Mouse (Mus musculus): ENCODE results near the gene Fcmr. TPM values are rescaled to one million over a fixed set of nuclear protein-coding genes. Genes with fewer than 3 reads are reported as not detected.

The Fcmr gene
- total and polyA plus RNA-seq, 2 experiments from 2014 or later = 1.9 TPM; not detected in 1

DNA sequence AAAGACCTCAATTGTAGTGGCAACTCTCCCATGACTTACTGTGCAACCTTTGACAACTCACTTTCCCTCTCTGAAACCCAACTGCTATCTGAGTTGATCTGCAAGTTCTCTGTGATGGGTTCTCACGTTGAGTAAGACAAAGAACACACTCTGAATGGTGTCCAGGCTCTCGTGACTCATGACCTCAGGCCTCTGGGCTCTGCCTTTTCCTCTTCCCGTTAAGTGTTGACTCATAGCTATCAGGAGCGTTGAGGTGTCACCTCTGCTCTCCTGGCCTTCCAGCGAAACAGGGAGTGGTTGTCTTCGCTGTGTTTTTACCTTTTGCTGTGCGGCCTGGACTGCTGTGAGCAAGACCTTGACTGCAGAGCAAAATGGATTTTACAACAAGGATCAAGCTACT is 37.0 kb downstream of the Fcmr start:
- ATAC-seq (ENCODE audit: insufficient read depth, low read depth) (no peak), DNase-seq (ENCODE audit: low spot score) (no peak)
- Histone ChIP-seq H3K9ac (replicated peaks; ENCODE audit: low read depth, low read length) (no peak overlapping the region), H3K27ac (ENCODE audit: low read depth) (no peak overlapping the region), H3K4me3 (ENCODE audit: low read depth, low read length) (no peak overlapping the region), H3K36me3 (replicated peaks; ENCODE audit: control insufficient read depth, insufficient read depth, low read length) (no peaks in the 10 kb centered on the region), H3K9me3 (replicated peaks; ENCODE audit: control insufficient read depth, low read length) (no peaks in the 10 kb centered on the region), H3K4me2 (ENCODE audit: low read depth, low read length) (no peak overlapping the region), H3K4me1 (ENCODE audit: control insufficient read depth, insufficient read depth) (no peaks in the 10 kb centered on the region), H3K27me3 (ENCODE audit: control insufficient read depth, insufficient read depth, low read length) (no peaks in the 10 kb centered on the region)
- no peak for TF ChIP-seq EP300 (IDR thresholded peaks at IDR 0.05; ENCODE audit: low read depth)
- TF ChIP-seq CTCF (IDR thresholded peaks at IDR 0.05; ENCODE audit: low read depth) = no peak
- 51% methylated on average over 7 of the region's 7 CpGs for WGBS

GRCm38 (mm10) chr1:130911401-130912010 is 46.0 kb downstream of the Fcmr start, which contains the start of gene Il20:
Il20 (minus strand) TSS chr1:130911451.
- no peaks in the 10 kb centered on the region for H3K27me3 ChIP-seq (ENCODE audit: control insufficient read depth, insufficient read depth, low read length)
- DNase-seq (ENCODE audit: low spot score) (no peak), ATAC-seq (ENCODE audit: insufficient read depth, low read depth) (no peak)
- H3K9ac ChIP-seq (replicated peaks; ENCODE audit: low read depth, low read length) = no peak within 1 kb of the TSS
- no peak within 1 kb of the TSS for H3K4me3 ChIP-seq (ENCODE audit: low read depth, low read length)
- no peaks in the 10 kb centered on the region for H3K9me3 ChIP-seq (replicated peaks; ENCODE audit: control insufficient read depth, low read length)
- TF ChIP-seq CTCF (IDR thresholded peaks at IDR 0.05; ENCODE audit: low read depth) (no peak), EP300 (IDR thresholded peaks at IDR 0.05; ENCODE audit: low read depth) (no peak)
- no peaks in the 10 kb centered on the region for H3K4me1 ChIP-seq (ENCODE audit: control insufficient read depth, insufficient read depth)
- no peaks in the 10 kb centered on the region for H3K36me3 ChIP-seq (replicated peaks; ENCODE audit: control insufficient read depth, insufficient read depth, low read length)
- H3K27ac ChIP-seq (ENCODE audit: low read depth) = no peak within 1 kb of the TSS
- 81% methylated on average over 12 of the region's 12 CpGs for WGBS
- H3K4me2 ChIP-seq (ENCODE audit: low read depth, low read length) = no peak within 1 kb of the TSS

DNA sequence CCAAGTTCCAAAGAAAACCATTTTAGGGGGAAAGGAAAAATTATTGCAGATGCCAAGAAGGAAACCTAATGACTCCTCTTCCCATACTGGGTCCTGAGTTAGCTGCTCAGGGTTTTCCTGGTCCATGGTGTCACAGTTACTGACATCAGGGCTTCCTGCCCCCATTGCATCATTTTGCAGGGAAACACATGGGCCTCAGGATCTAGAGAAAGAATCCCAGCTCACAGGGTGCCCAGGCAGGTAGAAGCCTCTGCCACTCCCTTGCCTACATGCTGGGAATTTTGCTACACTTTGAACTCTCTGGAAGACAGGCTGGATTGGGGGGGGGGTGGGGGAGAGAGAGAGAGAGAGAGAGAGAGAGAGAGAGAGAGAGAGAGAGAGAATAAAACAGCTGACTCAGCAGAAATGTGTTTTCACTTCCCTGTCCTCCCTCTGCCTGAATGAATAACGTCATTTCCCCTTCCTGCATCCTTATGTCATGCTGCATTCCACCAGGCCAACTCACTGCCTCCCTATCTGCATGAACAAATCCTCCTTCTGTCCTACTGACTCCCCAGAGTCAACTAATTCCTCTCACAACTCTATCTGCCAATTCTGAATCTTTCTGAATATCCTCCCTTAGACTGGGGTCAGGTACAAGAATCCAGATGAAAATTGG is 53.0 kb downstream of the Fcmr start:
- DNase-seq (ENCODE audit: low spot score) (peak; percentile 16), ATAC-seq (ENCODE audit: insufficient read depth, low read depth) (no peak)
- no peak overlapping the region for H3K9ac ChIP-seq (replicated peaks; ENCODE audit: low read depth, low read length)
- H3K4me2 ChIP-seq (ENCODE audit: low read depth, low read length) = no peak overlapping the region
- 23% methylated on average over 1 of the region's 1 CpGs for WGBS
- H3K9me3 ChIP-seq (replicated peaks; ENCODE audit: control insufficient read depth, low read length) = no peaks in the 10 kb centered on the region
- H3K27ac ChIP-seq (ENCODE audit: low read depth) = no peak overlapping the region
- H3K36me3 ChIP-seq (replicated peaks; ENCODE audit: control insufficient read depth, insufficient read depth, low read length) = no peaks in the 10 kb centered on the region
- H3K27me3 ChIP-seq (ENCODE audit: control insufficient read depth, insufficient read depth, low read length) = no peaks in the 10 kb centered on the region
- no peaks in the 10 kb centered on the region for H3K4me1 ChIP-seq (ENCODE audit: control insufficient read depth, insufficient read depth)
- H3K4me3 ChIP-seq (ENCODE audit: low read depth, low read length) = no peak overlapping the region
- TF ChIP-seq CTCF (IDR thresholded peaks at IDR 0.05; ENCODE audit: low read depth) (no peak), EP300 (IDR thresholded peaks at IDR 0.05; ENCODE audit: low read depth) (no peak)

DNA sequence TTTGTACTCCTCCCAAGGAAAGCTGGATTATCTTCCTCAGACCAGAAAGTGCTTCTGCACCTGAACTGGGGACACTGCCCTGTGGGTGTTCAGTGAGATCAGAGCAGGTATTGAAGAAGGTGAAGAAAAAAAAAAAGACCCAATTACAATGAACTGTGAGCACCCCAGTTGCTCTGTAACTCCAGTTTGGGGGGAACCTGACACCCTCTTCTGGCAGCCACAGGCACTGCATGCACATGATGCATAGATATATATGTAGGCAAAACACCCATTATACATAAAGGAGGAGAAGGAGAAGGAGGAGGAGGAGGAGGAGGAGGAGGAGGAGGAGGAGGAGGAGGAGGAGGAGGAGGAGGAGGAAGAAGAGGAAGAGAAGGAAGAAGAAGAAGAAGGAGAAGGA is 61.0 kb downstream of the Fcmr start:
- Histone ChIP-seq H3K27ac (ENCODE audit: low read depth) (no peak overlapping the region), H3K4me3 (ENCODE audit: low read depth, low read length) (no peak overlapping the region)
- ATAC-seq (ENCODE audit: insufficient read depth, low read depth) = no peak

More for the DNA sequence above, 61.0 kb downstream of the Fcmr start:
- Histone ChIP-seq H3K36me3 (replicated peaks; ENCODE audit: control insufficient read depth, insufficient read depth, low read length) (no peaks in the 10 kb centered on the region), H3K4me2 (ENCODE audit: low read depth, low read length) (no peak overlapping the region), H3K9me3 (replicated peaks; ENCODE audit: control insufficient read depth, low read length) (no peaks in the 10 kb centered on the region), H3K9ac (replicated peaks; ENCODE audit: low read depth, low read length) (no peak overlapping the region), H3K27me3 (ENCODE audit: control insufficient read depth, insufficient read depth, low read length) (no peaks in the 10 kb centered on the region), H3K4me1 (ENCODE audit: control insufficient read depth, insufficient read depth) (no peaks in the 10 kb centered on the region)
- TF ChIP-seq CTCF (IDR thresholded peaks at IDR 0.05; ENCODE audit: low read depth) = peak; percentile 11; the same call in 1 of the 2 replicates
- no peak for TF ChIP-seq EP300 (IDR thresholded peaks at IDR 0.05; ENCODE audit: low read depth)
- no peak for DNase-seq (ENCODE audit: low spot score)

Other genes with a start within 250 kb of the Fcmr start
- gene Zp3r, start 236.0 kb upstream of the Fcmr start, total RNA-seq (2014; rRNA removed; ENCODE audit: low replicate concordance) = not detected in 2 replicates
- not detected in 2 replicates for gene Zp3r, start 236.0 kb upstream of the Fcmr start, polyA plus RNA-seq (2015; fragmentation: Nextera tagmentation; extraction: Ambion mirVana)
- gene C4bp, start 204.0 kb upstream of the Fcmr start, total RNA-seq (2014; rRNA removed; ENCODE audit: low replicate concordance) = not detected in 2 replicates
- not detected in 2 replicates for gene C4bp, start 204.0 kb upstream of the Fcmr start, polyA plus RNA-seq (2015; fragmentation: Nextera tagmentation; extraction: Ambion mirVana)
- gene Gm29427, start 149.9 kb upstream of the Fcmr start, total RNA-seq (2014; rRNA removed; ENCODE audit: low replicate concordance) = not detected in 2 replicates
- gene Gm29427, start 149.9 kb upstream of the Fcmr start, polyA plus RNA-seq (2015; fragmentation: Nextera tagmentation; extraction: Ambion mirVana) = not detected in 2 replicates
- gene Yod1, start 148.3 kb upstream of the Fcmr start, total RNA-seq (2014; rRNA removed; ENCODE audit: low replicate concordance) = 4.6 and 4.9 TPM in 2 replicates
- 6.4 and 6.5 TPM in 2 replicates for gene Yod1, start 148.3 kb upstream of the Fcmr start, polyA plus RNA-seq (2015; fragmentation: Nextera tagmentation; extraction: Ambion mirVana)
- 19.0 and 19.8 TPM in 2 replicates for gene Pfkfb2, start 136.4 kb upstream of the Fcmr start, total RNA-seq (2014; rRNA removed; ENCODE audit: low replicate concordance)
- 5.2 and 8.2 TPM in 2 replicates for gene Pfkfb2, start 136.4 kb upstream of the Fcmr start, polyA plus RNA-seq (2015; fragmentation: Nextera tagmentation; extraction: Ambion mirVana)
- gene AA986860, start 133.7 kb upstream of the Fcmr start, total RNA-seq (2014; rRNA removed; ENCODE audit: low replicate concordance) = 1.8 and 2.3 TPM in 2 replicates
- 0.30 and 0.48 TPM in 2 replicates for gene AA986860, start 133.7 kb upstream of the Fcmr start, polyA plus RNA-seq (2015; fragmentation: Nextera tagmentation; extraction: Ambion mirVana)
- gene Fcamr, start 64.8 kb upstream of the Fcmr start, total RNA-seq (2014; rRNA removed; ENCODE audit: low replicate concordance) = 2.8 TPM in 1 of 2 replicates, not detected in the other
- gene Fcamr, start 64.8 kb upstream of the Fcmr start, polyA plus RNA-seq (2015; fragmentation: Nextera tagmentation; extraction: Ambion mirVana) = 0.15 and 0.19 TPM in 2 replicates
- not detected in 2 replicates for gene Pigr, start 39.0 kb upstream of the Fcmr start, total RNA-seq (2014; rRNA removed; ENCODE audit: low replicate concordance)
- 0.05 and 0.07 TPM in 2 replicates for gene Pigr, start 39.0 kb upstream of the Fcmr start, polyA plus RNA-seq (2015; fragmentation: Nextera tagmentation; extraction: Ambion mirVana)
- not detected in 2 replicates for gene Il24, start 21.8 kb downstream of the Fcmr start, total RNA-seq (2014; rRNA removed; ENCODE audit: low replicate concordance)
- gene Il24, start 21.8 kb downstream of the Fcmr start, polyA plus RNA-seq (2015; fragmentation: Nextera tagmentation; extraction: Ambion mirVana) = not detected in 2 replicates
- gene Il20, start 45.8 kb downstream of the Fcmr start, total RNA-seq (2014; rRNA removed; ENCODE audit: low replicate concordance) = not detected in 2 replicates
- not detected in 2 replicates for gene Il20, start 45.8 kb downstream of the Fcmr start, polyA plus RNA-seq (2015; fragmentation: Nextera tagmentation; extraction: Ambion mirVana)
- not detected in 2 replicates for gene Il19, start 74.4 kb downstream of the Fcmr start, total RNA-seq (2014; rRNA removed; ENCODE audit: low replicate concordance)
- not detected in 2 replicates for gene Il19, start 74.4 kb downstream of the Fcmr start, polyA plus RNA-seq (2015; fragmentation: Nextera tagmentation; extraction: Ambion mirVana)
- not detected in 2 replicates for gene Il10, start 154.2 kb downstream of the Fcmr start, total RNA-seq (2014; rRNA removed; ENCODE audit: low replicate concordance)
- not detected in 2 replicates for gene Il10, start 154.2 kb downstream of the Fcmr start, polyA plus RNA-seq (2015; fragmentation: Nextera tagmentation; extraction: Ambion mirVana)
- 302 and 348 TPM in 2 replicates for gene Mapkapk2, start 232.2 kb downstream of the Fcmr start, total RNA-seq (2014; rRNA removed; ENCODE audit: low replicate concordance)
- 62.6 and 69.9 TPM in 2 replicates for gene Mapkapk2, start 232.2 kb downstream of the Fcmr start, polyA plus RNA-seq (2015; fragmentation: Nextera tagmentation; extraction: Ambion mirVana)

Data from heart, postnatal 0 days (tissue).